In the genomic region with DNA sequence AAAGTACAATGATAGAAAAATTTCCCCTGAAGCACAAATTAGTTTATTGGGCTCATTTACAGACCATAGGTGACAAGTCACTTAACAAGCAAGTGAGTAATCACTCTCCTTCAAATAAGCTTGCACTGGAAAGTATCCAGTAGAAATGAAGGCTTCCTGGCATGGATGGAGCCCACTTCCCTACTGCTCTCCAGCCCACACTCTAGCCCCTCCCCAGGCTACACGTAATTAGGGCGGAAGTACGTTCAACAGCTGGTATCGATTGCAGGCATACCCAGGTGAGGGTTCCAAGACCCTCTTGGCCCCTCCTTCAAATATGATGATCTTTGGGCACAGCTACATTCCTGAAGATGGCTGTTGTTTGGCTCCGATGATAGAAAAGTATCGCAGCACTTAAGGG, we compare ENCODE assay signal across 9 mouse cellular contexts. TPM values are rescaled to one million over a fixed set of nuclear protein-coding genes. Genes with fewer than 3 reads are reported as not detected.
DNase-seq lines count a peak whose midpoint lies in the region; ATAC-seq and TF ChIP-seq lines count a peak whose summit lies in the region.
"Had no signal": no experiment of that assay in that cellular context is flagged by ENCODE, and none has a peak within 500 bp of the region (broad histone marks: within the 10 kb centered on the region; RNA-seq: fewer than 3 reads in every experiment).

No protein-coding gene starts in this region.

- no peaks in the 10 kb centered on the region for H3K27me3 ChIP-seq in intestine, embryonic 14.5 days (replicated peaks; ENCODE audit: control insufficient read depth, insufficient read depth, low read length)
- H3K27me3 ChIP-seq in intestine, embryonic 16.5 days (replicated peaks; ENCODE audit: control insufficient read depth, insufficient read depth, low read length): no peaks in the 10 kb centered on the region
- no peaks in the 10 kb centered on the region; the same call in 1 of the 2 replicates for H3K27me3 ChIP-seq in embryonic facial prominence, embryonic 12.5 days
- H3K27me3 ChIP-seq in hindbrain, embryonic 15.5 days: no peaks in the 10 kb centered on the region
- no peaks in the 10 kb centered on the region for H3K27me3 ChIP-seq in midbrain, postnatal 0 days (ENCODE audit: insufficient read depth, low read length)

- H3K9me3 ChIP-seq in intestine, embryonic 14.5 days (ENCODE audit: control insufficient read depth, low read length): no peaks in the 10 kb centered on the region
- H3K9me3 ChIP-seq in intestine, embryonic 16.5 days (ENCODE audit: control insufficient read depth, low read length): no peaks in the 10 kb centered on the region
- no peaks in the 10 kb centered on the region for H3K9me3 ChIP-seq in embryonic facial prominence, embryonic 12.5 days
- H3K9me3 ChIP-seq in hindbrain, embryonic 15.5 days: no peaks in the 10 kb centered on the region
- H3K9me3 ChIP-seq in midbrain, postnatal 0 days (ENCODE audit: low read length): no peaks in the 10 kb centered on the region

- H3K4me1 ChIP-seq in intestine, embryonic 14.5 days (replicated peaks; ENCODE audit: control insufficient read depth, insufficient read depth, low read length): peaks cover 13% of the 10 kb centered on the region
- H3K4me1 ChIP-seq in intestine, embryonic 16.5 days (ENCODE audit: control insufficient read depth, insufficient read depth, low read length): peaks cover 22% of the 10 kb centered on the region
- H3K4me1 ChIP-seq in embryonic facial prominence, embryonic 12.5 days: peaks cover 17% of the 10 kb centered on the region
- H3K4me1 ChIP-seq in hindbrain, embryonic 15.5 days (replicated peaks): peaks cover 28% of the 10 kb centered on the region
- H3K4me1 ChIP-seq in midbrain, postnatal 0 days (ENCODE audit: insufficient read depth, low read length): peaks cover 19% of the 10 kb centered on the region

- no peak overlapping the region for H3K27ac ChIP-seq in intestine, embryonic 14.5 days (ENCODE audit: low read depth)
- H3K27ac ChIP-seq in intestine, embryonic 16.5 days (ENCODE audit: low read length): no peak overlapping the region
- H3K27ac ChIP-seq in embryonic facial prominence, embryonic 12.5 days: no peak overlapping the region
- peak overlapping the region; percentile 91; the same call in 1 of the 2 replicates for H3K27ac ChIP-seq in hindbrain, embryonic 15.5 days (replicated peaks)
- H3K27ac ChIP-seq in midbrain, postnatal 0 days (ENCODE audit: low read depth, low read length): no peak overlapping the region

- H3K36me3 ChIP-seq in intestine, embryonic 14.5 days (ENCODE audit: control insufficient read depth, insufficient read depth, low read length): no peaks in the 10 kb centered on the region
- H3K36me3 ChIP-seq in intestine, embryonic 16.5 days (ENCODE audit: control insufficient read depth, insufficient read depth, low read length): no peaks in the 10 kb centered on the region
- no peaks in the 10 kb centered on the region for H3K36me3 ChIP-seq in embryonic facial prominence, embryonic 12.5 days
- H3K36me3 ChIP-seq in hindbrain, embryonic 15.5 days: no peaks in the 10 kb centered on the region
- no peaks in the 10 kb centered on the region for H3K36me3 ChIP-seq in midbrain, postnatal 0 days (ENCODE audit: insufficient read depth, low read length)

- H3K4me2 ChIP-seq in intestine, embryonic 14.5 days (ENCODE audit: low read length): peak overlapping the region; percentile 79
- no peak overlapping the region for H3K4me2 ChIP-seq in intestine, embryonic 16.5 days (ENCODE audit: low read depth, low read length)
- H3K4me2 ChIP-seq in embryonic facial prominence, embryonic 12.5 days (replicated peaks): 0 out of 2 replicates have a peak overlapping the region, but pooled peaks have one; percentile 80
- peak overlapping the region; percentile 78 for H3K4me2 ChIP-seq in hindbrain, embryonic 15.5 days
- peak overlapping the region; percentile 64 for H3K4me2 ChIP-seq in midbrain, postnatal 0 days (ENCODE audit: low read depth, low read length, poor library complexity, severe bottlenecking)

- no peak for TF ChIP-seq CTCF in midbrain, postnatal 0 days (IDR thresholded peaks at IDR 0.05)

- WGBS in intestine, embryonic 14.5 days: 44% methylated on average over 6 of the region's 6 CpGs
- WGBS in intestine, embryonic 16.5 days: 52% methylated on average over 6 of the region's 6 CpGs
- 38% methylated on average over 6 of the region's 6 CpGs for WGBS in embryonic facial prominence, embryonic 12.5 days
- 62% methylated on average over 6 of the region's 6 CpGs for WGBS in hindbrain, embryonic 15.5 days
- WGBS in midbrain, postnatal 0 days: 68% methylated on average over 6 of the region's 6 CpGs

- H3K9ac ChIP-seq in intestine, embryonic 14.5 days (ENCODE audit: low read length): no peak overlapping the region
- no peak overlapping the region for H3K9ac ChIP-seq in intestine, embryonic 16.5 days (ENCODE audit: low read depth, low read length)
- no peak overlapping the region for H3K9ac ChIP-seq in embryonic facial prominence, embryonic 12.5 days
- peak overlapping the region; percentile 73; the same call in 1 of the 2 replicates for H3K9ac ChIP-seq in hindbrain, embryonic 15.5 days
- H3K9ac ChIP-seq in midbrain, postnatal 0 days (replicated peaks; ENCODE audit: low read length, poor library complexity, severe bottlenecking): no peak overlapping the region

- H3K4me3 ChIP-seq in intestine, embryonic 14.5 days (ENCODE audit: low read depth, low read length): no peak overlapping the region
- H3K4me3 ChIP-seq in intestine, embryonic 16.5 days (ENCODE audit: low read length): no peak overlapping the region; the same call in 1 of the 2 replicates
- no peak overlapping the region for H3K4me3 ChIP-seq in embryonic facial prominence, embryonic 12.5 days
- peak overlapping the region; percentile 99 for H3K4me3 ChIP-seq in hindbrain, embryonic 15.5 days
- H3K4me3 ChIP-seq in midbrain, postnatal 0 days (ENCODE audit: low read depth, low read length): peak overlapping the region; percentile 88; the same call in 1 of the 2 replicates

- no peak for DNase-seq in intestine, embryonic 14.5 days (ENCODE audit: low spot score)
- no peak for DNase-seq in midbrain, postnatal 0 days (ENCODE audit: low spot score)
- no peak for DNase-seq in right cerebral cortex, postnatal 36 days (ENCODE audit: low spot score in 2 of 2)
- no peak for DNase-seq in adrenal gland, adult 18-20 months (ENCODE audit: low spot score in 2 of 2)
- DNase-seq: adrenal gland, postnatal 25 days; kidney, adult 11 months had no signal

- ATAC-seq in intestine, embryonic 14.5 days (replicated peaks; ENCODE audit: low FRiP score, low TSS enrichment, low read depth): no peak
- no peak for ATAC-seq in intestine, embryonic 16.5 days
- no peak for ATAC-seq in embryonic facial prominence, embryonic 12.5 days (ENCODE audit: insufficient number of reproducible peaks, insufficient read depth, low FRiP score, low TSS enrichment)
- ATAC-seq in hindbrain, embryonic 15.5 days (ENCODE audit: low FRiP score, low read depth): no peak
- no peak for ATAC-seq in midbrain, postnatal 0 days (ENCODE audit: low FRiP score)

RNA-seq across cellular contexts. Expression of gene Ist1, which starts 1.1 kb away (rescaled TPM):
- polyA plus RNA-seq in intestine, embryonic 14.5 days (2014; fragmentation: Nextera tagmentation; extraction: Ambion mirVana): 140 and 152 TPM in 2 replicates
- 122 and 128 TPM in 2 replicates for polyA plus RNA-seq in intestine, embryonic 16.5 days (2015; fragmentation: Nextera tagmentation; extraction: Ambion mirVana)
- 157 and 165 TPM in 2 replicates for polyA plus RNA-seq in embryonic facial prominence, embryonic 12.5 days (2016; fragmentation: Nextera tagmentation; extraction: Ambion mirVana)
- 145 and 148 TPM in 2 replicates for polyA plus RNA-seq in hindbrain, embryonic 15.5 days (2015; fragmentation: Nextera tagmentation; extraction: Ambion mirVana)
- total RNA-seq in midbrain, postnatal 0 days (2014; rRNA removed): 96.1 and 107 TPM in 2 replicates
- 109 and 110 TPM in 2 replicates for polyA plus RNA-seq in midbrain, postnatal 0 days (2015; fragmentation: Nextera tagmentation; extraction: Ambion mirVana)
- total RNA-seq in adrenal gland, adult 18-20 months (2021): 10 to 100 TPM; 96.5 to 99.1 TPM

RNA-seq across cellular contexts. Expression of gene Zfp821, which starts 11.2 kb away (rescaled TPM):
- 26.3 and 27.7 TPM in 2 replicates for polyA plus RNA-seq in intestine, embryonic 14.5 days (2014; fragmentation: Nextera tagmentation; extraction: Ambion mirVana)
- 12.6 and 13.0 TPM in 2 replicates for polyA plus RNA-seq in intestine, embryonic 16.5 days (2015; fragmentation: Nextera tagmentation; extraction: Ambion mirVana)
- polyA plus RNA-seq in embryonic facial prominence, embryonic 12.5 days (2016; fragmentation: Nextera tagmentation; extraction: Ambion mirVana): 58.2 and 60.6 TPM in 2 replicates
- 69.5 and 71.3 TPM in 2 replicates for polyA plus RNA-seq in hindbrain, embryonic 15.5 days (2015; fragmentation: Nextera tagmentation; extraction: Ambion mirVana)
- 68.2 and 72.9 TPM in 2 replicates for total RNA-seq in midbrain, postnatal 0 days (2014; rRNA removed)
- polyA plus RNA-seq in midbrain, postnatal 0 days (2015; fragmentation: Nextera tagmentation; extraction: Ambion mirVana): 54.3 and 58.7 TPM in 2 replicates
- 1 to 10 TPM; 7.7 to 8.2 TPM for total RNA-seq in adrenal gland, adult 18-20 months (2021)

RNA-seq across cellular contexts. Expression of gene Atxn1l, which starts 43.4 kb away (rescaled TPM):
- 6.1 and 7.1 TPM in 2 replicates for polyA plus RNA-seq in intestine, embryonic 14.5 days (2014; fragmentation: Nextera tagmentation; extraction: Ambion mirVana)
- polyA plus RNA-seq in intestine, embryonic 16.5 days (2015; fragmentation: Nextera tagmentation; extraction: Ambion mirVana): 4.5 and 5.1 TPM in 2 replicates
- 9.3 and 9.6 TPM in 2 replicates for polyA plus RNA-seq in embryonic facial prominence, embryonic 12.5 days (2016; fragmentation: Nextera tagmentation; extraction: Ambion mirVana)
- 3.8 and 4.1 TPM in 2 replicates for polyA plus RNA-seq in hindbrain, embryonic 15.5 days (2015; fragmentation: Nextera tagmentation; extraction: Ambion mirVana)
- total RNA-seq in midbrain, postnatal 0 days (2014; rRNA removed): 12.4 and 16.9 TPM in 2 replicates
- 1.8 and 3.9 TPM in 2 replicates for polyA plus RNA-seq in midbrain, postnatal 0 days (2015; fragmentation: Nextera tagmentation; extraction: Ambion mirVana)
- total RNA-seq in adrenal gland, adult 18-20 months (2021): 10 to 100 TPM; 36.1 to 41.2 TPM

Comparison
In these comparisons a context has a peak if more than half of its experiments do, and no peak if none do; other contexts are left out.
1. H3K4me3 ChIP-seq: peak in hindbrain, embryonic 15.5 days (single experiment) and midbrain, postnatal 0 days (single experiment); none in intestine, embryonic 14.5 days (single experiment), intestine, embryonic 16.5 days (single experiment) and embryonic facial prominence, embryonic 12.5 days (single experiment).